Mouse (Mus musculus) testis, adult 2 months (tissue): Measurements from ENCODE around the gene Phf2. TPM values are rescaled to one million over a fixed set of nuclear protein-coding genes. Genes with fewer than 3 reads are reported as not detected.
A peak's percentile ranks its signal among the peaks of the same experiment; 100 is the strongest.
"Not testable (repeated sequence)": the region's sequence is repeated elsewhere in the genome, so short reads cannot be mapped to it uniquely, and the experiment has no call there.

Source experiments
- H3K27ac ChIP-seq: fragments of 200-500 bp; 2 replicates; pipeline ENCODE4 v1.5.1; 2012; ENCODE audit warnings: low read depth, low read length; ENCODE audit not compliant: control insufficient read depth, insufficient read depth
- H3K27me3 ChIP-seq: fragments of 200-500 bp; 2 replicates; pipeline ENCODE4 v1.6.1; 2012; ENCODE audit warnings: mild to moderate bottlenecking, low read length, moderate library complexity; ENCODE audit not compliant: control insufficient read depth, insufficient read depth
- H3K36me3 ChIP-seq: fragments of 200-500 bp; 2 replicates; pipeline ENCODE4 v1.6.1; 2012; ENCODE audit warnings: mild to moderate bottlenecking, low read length; ENCODE audit not compliant: control insufficient read depth, insufficient read depth
- H3K4me1 ChIP-seq: fragments of 200-500 bp; 2 replicates; pipeline ENCODE4 v1.6.1; 2012; ENCODE audit warnings: low read length; ENCODE audit not compliant: control insufficient read depth, insufficient read depth
- H3K4me3 ChIP-seq: fragments of 200-500 bp; 2 replicates; pipeline ENCODE4 v1.5.1; 2012; ENCODE audit warnings: low read depth, mild to moderate bottlenecking, low read length, moderate library complexity, mixed read lengths; ENCODE audit not compliant: control insufficient read depth
- CTCF ChIP-seq: fragments of 200-500 bp; IDR thresholded peaks from 2 replicates; pipeline ENCODE4 v1.5.1; 2012; ENCODE audit warnings: low read depth, mild to moderate bottlenecking, inconsistent platforms, low read length, moderate library complexity; ENCODE audit not compliant: control insufficient read depth, insufficient read depth, insufficient replicate concordance
- POLR2A ChIP-seq: fragments of 200-500 bp; IDR thresholded peaks from 2 replicates; pipeline ENCODE4 v1.6.1; 2012; ENCODE audit warnings: low read depth, mild to moderate bottlenecking, inconsistent platforms, low read length, moderate library complexity; ENCODE audit not compliant: control insufficient read depth
- polyA plus RNA-seq: library from polyadenylated mRNA; depleted of rRNA; stranded (reverse); fragments of >200 nt; gene quantifications from 2 replicates; pipeline ENCODE4 v1.2.3, GENCODE M21; 2012

Gene Phf2
- polyA plus RNA-seq, 1 experiment, result 21.0 TPM

DNA sequence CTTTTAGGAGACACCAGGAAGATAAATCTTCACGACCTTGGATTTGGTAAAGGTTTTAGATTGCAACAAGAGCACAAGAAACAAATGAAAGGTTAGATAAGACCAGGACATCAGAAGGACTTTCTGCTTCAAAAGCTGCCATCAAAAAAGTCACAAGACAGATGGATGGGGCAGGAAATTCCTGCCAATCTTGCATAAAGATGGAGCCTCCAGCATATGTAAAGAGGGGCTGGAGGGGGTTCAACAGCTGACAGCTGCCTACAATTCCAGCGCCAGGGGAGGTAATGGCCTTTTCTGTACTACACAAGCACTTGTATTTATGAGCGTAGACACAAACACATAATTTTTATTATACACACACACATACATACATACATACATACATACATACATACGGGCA, 41.1 kb downstream of the Phf2 start:
- Histone ChIP-seq H3K36me3 (no peaks in the 10 kb centered on the region), H3K27me3 (no peaks in the 10 kb centered on the region), H3K4me3 (no peak overlapping the region), H3K27ac (no peak overlapping the region), H3K4me1 (no peaks in the 10 kb centered on the region)
- TF ChIP-seq CTCF (no peak), POLR2A (no peak)

DNA sequence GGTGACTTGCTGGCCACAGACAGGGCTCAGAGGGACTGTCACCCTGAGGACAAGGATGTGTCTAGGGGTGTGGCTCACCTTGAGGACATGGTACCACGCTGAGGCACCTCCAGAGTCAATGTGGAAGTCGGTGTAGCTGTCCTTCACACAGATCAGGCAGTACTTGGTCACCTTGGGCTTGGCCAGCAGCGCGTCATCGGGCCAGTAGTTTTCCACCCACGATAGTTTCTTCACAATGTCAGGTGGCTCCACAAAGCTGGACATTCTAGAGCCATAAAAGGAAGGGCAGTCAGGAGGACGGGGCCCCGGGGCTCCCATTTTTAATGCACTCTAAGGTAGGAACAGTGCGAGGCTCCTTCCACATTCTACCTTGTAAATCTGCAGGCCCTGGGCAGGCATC, 48.0 kb downstream of the Phf2 start:
- no peak for TF ChIP-seq CTCF
- no peak for TF ChIP-seq POLR2A
- no peaks in the 10 kb centered on the region; the same call in none of the 2 replicates for H3K36me3 ChIP-seq
- H3K4me3 ChIP-seq, result no peak overlapping the region

DNA sequence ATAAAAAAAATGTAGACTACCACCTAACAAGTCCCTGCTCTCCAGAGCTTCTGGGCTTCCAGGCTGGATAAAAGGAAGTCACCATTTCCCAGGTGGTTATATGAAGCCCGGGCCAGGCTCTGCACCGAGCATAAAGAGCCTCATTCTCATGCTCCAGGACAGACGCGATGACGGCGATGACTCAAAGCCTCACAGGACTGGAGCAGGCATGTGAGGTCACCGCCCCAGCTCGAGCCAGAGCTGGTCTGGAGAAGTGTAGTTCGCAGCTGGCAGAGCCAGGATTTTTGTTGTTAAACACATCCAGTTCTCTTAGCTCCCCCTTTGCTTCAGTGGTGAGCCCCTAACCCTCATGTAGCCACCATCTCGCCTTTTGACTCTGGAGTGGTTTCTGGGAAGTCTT, 48.6 kb downstream of the Phf2 start:
- H3K4me1 ChIP-seq, result peaks cover 10% of the 10 kb centered on the region
- H3K36me3 ChIP-seq, result no peaks in the 10 kb centered on the region; the same call in none of the 2 replicates
- no peak overlapping the region for H3K27ac ChIP-seq
- H3K4me3 ChIP-seq, result no peak overlapping the region
- TF ChIP-seq POLR2A, result no peak
- TF ChIP-seq CTCF, result no peak
- no peaks in the 10 kb centered on the region for H3K27me3 ChIP-seq

More for the DNA sequence above, 48.0 kb downstream of the Phf2 start:
- H3K27me3 ChIP-seq, result no peaks in the 10 kb centered on the region
- H3K27ac ChIP-seq, result no peak overlapping the region
- peaks cover 10% of the 10 kb centered on the region for H3K4me1 ChIP-seq

DNA sequence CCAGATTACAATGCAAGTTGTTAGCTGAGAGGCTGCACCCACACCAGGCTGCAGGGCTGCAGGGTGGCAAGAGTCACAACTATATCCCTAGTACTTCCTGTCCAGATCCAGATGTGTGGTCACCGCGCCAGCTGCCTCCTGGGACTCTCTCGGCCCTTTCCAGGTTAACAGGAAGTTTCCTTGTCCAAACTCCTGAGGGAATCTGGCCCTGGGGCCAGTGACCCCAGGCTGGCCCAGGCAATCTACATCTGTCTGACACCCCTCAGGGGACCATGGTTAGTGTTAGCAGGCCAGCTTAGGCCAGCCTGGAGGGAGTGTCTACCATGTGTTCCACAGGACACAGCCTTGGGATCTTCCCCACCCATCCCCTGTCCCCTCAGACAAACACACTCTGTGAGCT, 51.8 kb downstream of the Phf2 start:
- Histone ChIP-seq H3K4me1 (peaks cover 10% of the 10 kb centered on the region), H3K4me3 (peak overlapping the region; percentile 86), H3K27me3 (no peaks in the 10 kb centered on the region), H3K36me3 (no peaks in the 10 kb centered on the region; the same call in none of the 2 replicates), H3K27ac (peak overlapping the region; percentile 40)
- TF ChIP-seq POLR2A (no peak), CTCF (no peak)

DNA sequence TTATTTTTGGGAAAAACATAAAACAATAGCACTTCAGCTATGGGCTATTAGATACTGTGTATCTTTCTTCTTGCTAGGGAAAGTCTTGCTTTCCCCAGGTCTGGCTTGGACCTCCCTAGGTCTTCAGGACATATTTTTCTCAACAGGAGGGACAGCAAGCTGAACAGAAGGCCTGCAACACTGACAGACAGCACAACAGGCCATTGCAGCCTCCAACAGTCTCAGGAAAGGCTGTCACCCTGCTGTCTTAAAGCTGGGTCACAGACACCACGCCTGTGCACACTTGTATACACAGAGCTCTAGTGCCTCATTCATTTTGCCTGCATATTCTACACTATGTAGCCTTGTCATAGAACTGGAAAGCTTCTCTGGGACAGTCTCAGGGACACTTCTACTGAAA, 56.5 kb downstream of the Phf2 start:
- no peak for TF ChIP-seq CTCF
- no peak for TF ChIP-seq POLR2A
- Histone ChIP-seq H3K27ac (no peak overlapping the region), H3K4me1 (no peaks in the 10 kb centered on the region; the same call in none of the 2 replicates), H3K36me3 (no peaks in the 10 kb centered on the region; the same call in 1 of the 2 replicates), H3K4me3 (no peak overlapping the region), H3K27me3 (no peaks in the 10 kb centered on the region)

DNA sequence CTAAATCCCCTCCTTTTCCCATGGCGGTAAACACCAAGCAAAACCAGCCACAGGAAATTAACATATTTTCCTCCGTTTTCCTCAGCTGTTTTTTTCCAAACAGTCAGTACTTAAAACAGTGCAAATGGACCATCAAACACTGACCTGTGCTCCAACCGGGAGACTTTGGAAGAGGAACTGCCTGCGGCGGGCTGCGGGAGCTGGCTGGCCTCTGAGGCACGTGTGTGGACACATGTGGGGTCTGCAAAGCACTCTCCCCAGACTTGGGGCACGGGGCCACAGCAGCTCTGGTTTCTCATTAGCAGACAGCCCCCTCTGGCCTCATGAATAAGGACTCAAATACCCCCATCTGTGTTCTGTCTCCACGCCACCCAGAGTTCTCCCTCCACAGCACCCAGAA, 59.9 kb downstream of the Phf2 start:
- Histone ChIP-seq H3K4me1 (no peaks in the 10 kb centered on the region), H3K4me3 (no peak overlapping the region), H3K27ac (no peak overlapping the region), H3K27me3 (no peaks in the 10 kb centered on the region), H3K36me3 (no peaks in the 10 kb centered on the region)
- TF ChIP-seq CTCF (no peak), POLR2A (no peak)

DNA sequence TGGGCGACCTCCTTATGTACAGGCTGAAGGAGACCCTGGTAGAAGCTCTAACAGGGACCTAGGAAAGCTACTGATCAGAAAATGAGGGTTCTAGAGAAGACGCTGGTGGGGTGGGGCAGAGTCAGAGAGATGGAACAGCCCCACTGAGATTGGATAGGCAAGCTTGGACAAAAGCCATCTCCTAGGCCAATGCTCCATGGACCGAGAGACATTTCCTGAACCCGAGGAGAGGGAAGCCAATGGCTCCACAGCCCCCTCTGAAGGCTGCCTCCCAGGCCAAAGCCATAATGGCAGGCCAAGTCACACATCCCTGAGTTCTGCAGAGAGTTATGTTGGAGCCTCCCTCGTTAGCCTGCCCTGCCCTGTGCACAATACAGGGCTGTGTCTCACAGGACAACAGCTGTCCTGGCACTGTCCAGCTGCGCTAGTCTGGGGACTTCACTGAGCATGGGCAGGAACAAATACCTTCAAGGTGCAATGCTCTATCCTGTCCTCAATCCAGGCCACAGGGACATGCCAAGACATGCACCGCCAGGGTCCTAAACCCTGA, 60.6 kb downstream of the Phf2 start:
- TF ChIP-seq CTCF (no peak), POLR2A (no peak)
- Histone ChIP-seq H3K36me3 (no peaks in the 10 kb centered on the region), H3K4me3 (no peak overlapping the region)

DNA sequence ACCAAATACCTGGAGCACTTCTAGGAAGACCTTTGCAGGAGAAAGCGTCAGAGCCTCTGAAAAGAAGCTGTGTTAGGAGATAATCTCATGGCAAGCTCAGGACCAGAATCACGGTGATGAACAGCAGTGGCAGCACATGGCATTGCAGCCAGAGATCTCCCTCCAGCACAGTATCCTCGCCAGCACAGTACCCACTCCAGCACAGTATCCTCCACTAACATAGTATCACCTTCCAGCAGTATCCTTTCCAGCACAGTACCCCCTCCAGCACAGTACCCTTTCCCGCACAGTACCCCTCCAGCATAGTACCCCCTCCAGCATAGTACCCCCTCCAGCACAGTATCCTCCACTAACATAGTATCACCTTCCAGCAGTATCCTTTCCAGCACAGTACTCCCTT, 61.3 kb downstream of the Phf2 start:
- H3K27ac ChIP-seq, H3K4me3 ChIP-seq, H3K36me3 ChIP-seq, H3K4me1 ChIP-seq, H3K27me3 ChIP-seq: not testable (repeated sequence)

More for the DNA sequence above, 60.6 kb downstream of the Phf2 start:
- no peak overlapping the region for H3K27ac ChIP-seq
- H3K4me1 ChIP-seq, result no peaks in the 10 kb centered on the region
- H3K27me3 ChIP-seq, result no peaks in the 10 kb centered on the region
